Mouse (Mus musculus): ENCODE results near the gene Gm19345. TPM values are rescaled to one million over a fixed set of nuclear protein-coding genes. Genes with fewer than 3 reads are reported as not detected.

Gm19345 gene
- polyA plus RNA-seq (2015; fragmentation: Nextera tagmentation; extraction: Ambion mirVana): not detected in 2 replicates

DNA sequence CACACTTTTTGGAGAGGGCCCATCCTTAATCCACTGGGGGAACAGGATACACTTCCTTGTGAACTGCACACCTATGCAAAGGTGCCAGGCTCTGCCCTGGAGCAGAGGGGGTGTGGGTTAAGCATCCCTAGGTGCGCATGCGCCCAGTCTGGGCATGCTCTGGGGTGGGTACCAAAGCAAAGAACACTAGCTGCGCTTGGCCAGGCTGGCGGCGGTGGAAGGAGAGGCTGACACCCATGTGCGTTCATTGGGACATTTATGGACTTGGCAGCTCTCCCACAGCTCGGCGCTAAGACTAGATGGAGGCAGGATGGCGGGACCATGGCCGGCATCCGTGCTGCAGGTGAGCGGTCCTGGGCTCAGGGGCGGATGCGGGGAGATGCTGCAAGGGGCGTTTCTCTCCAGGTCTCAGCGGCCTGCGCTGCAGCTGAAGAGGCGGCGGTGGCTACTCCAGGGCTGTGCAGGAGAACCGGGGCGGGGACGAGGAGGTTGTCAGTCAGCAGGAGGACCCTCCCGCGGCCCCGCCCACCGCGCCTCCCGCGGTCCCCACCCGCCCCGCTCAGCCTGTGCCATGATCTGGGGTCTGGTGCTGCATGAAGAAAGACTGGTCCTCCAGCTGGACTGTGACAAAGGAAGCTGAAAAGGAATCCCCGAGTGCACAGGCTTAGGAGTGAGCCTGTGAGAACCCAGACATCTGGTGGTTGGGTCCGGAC is at the start of gene Gm19345:
Gene Gm19345 (plus strand): TSS at position 146 of the 713 bp plus-strand sequence.
- Histone ChIP-seq H3K4me2 (peak within 1 kb of the TSS; percentile 48), H3K27me3 (peaks cover 29% of the 10 kb centered on the region), H3K9me3 (replicated peaks) (no peaks in the 10 kb centered on the region), H3K36me3 (no peaks in the 10 kb centered on the region), H3K4me1 (replicated peaks) (peaks cover 13% of the 10 kb centered on the region), H3K27ac (no peak within 1 kb of the TSS), H3K4me3 (peak within 1 kb of the TSS; percentile 19; the same call in 1 of the 2 replicates), H3K9ac (no peak within 1 kb of the TSS)
- 3% methylated on average over 33 of the region's 33 CpGs for WGBS
- ATAC-seq (replicated peaks; ENCODE audit: insufficient number of reproducible peaks, insufficient read depth, low FRiP score, low read depth): no peak; the same call in 1 of the 2 replicates

DNA sequence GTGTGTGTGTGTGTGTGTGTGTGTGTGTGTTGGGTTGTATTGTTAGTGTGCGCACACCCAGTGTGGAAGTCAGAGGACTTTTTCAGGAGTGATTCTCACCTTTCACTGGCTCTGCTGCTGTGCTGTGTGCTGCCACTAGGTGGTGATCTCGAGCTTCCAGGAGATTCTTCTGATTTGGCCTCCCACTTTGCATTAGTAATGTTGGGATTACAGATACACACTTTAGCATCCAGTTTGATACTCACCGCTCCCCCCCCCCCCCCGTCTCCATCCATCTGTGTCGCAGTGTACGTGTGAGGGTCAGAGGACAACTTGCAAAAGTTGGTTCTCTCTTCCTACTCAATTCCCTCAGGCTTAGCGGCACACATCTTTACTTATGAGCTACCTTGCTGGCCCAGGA is 48.8 kb upstream of the Gm19345 start:
- no peak for ATAC-seq (replicated peaks; ENCODE audit: insufficient number of reproducible peaks, insufficient read depth, low FRiP score, low read depth)
- Histone ChIP-seq H3K4me3 (no peak overlapping the region), H3K4me1 (replicated peaks) (no peaks in the 10 kb centered on the region), H3K9me3 (replicated peaks) (no peaks in the 10 kb centered on the region), H3K27me3 (no peaks in the 10 kb centered on the region), H3K9ac (no peak overlapping the region), H3K27ac (no peak overlapping the region), H3K36me3 (no peaks in the 10 kb centered on the region), H3K4me2 (no peak overlapping the region)
- WGBS: 23% methylated on average over 7 of the region's 7 CpGs

DNA sequence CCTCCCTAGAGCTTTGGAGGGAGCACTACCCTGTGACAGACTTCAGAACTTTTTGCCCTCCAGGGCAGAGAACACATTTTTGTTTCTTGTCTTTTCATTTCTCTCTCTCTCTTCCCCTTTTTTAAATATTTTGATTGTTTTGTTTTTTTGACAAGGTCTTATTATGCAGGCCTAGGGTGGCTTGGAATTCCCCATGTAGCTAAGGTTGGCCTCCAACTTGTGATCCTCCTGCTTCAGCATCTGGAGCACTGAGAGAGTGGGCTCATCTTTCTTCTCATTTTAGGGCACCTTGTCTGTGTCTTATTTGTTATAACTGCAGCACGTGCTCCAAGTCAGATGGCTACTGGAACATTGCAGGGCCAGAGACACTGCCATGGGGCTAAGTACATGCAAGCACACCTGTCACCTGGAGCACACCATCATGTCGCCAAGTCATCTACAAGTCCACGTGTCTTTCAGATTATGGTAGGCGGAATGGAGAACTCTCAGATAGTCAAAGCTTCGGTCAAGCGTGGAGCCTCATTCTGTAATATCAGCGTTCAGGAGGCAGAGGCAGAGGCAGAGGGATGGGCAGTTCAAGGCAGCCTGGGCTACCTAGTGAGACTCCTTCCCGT is 45.3 kb upstream of the Gm19345 start:
- H3K9ac ChIP-seq: no peak overlapping the region
- H3K36me3 ChIP-seq: no peaks in the 10 kb centered on the region
- peaks cover 13% of the 10 kb centered on the region for H3K4me1 ChIP-seq (replicated peaks)
- no peak for ATAC-seq (replicated peaks; ENCODE audit: insufficient number of reproducible peaks, insufficient read depth, low FRiP score, low read depth)
- 77% methylated on average over 8 of the region's 8 CpGs for whole genome bisulfite sequencing
- no peak overlapping the region for H3K4me3 ChIP-seq
- no peaks in the 10 kb centered on the region for H3K9me3 ChIP-seq (replicated peaks)
- no peak overlapping the region for H3K27ac ChIP-seq
- H3K27me3 ChIP-seq: peaks cover 18% of the 10 kb centered on the region
- no peak overlapping the region for H3K4me2 ChIP-seq

DNA sequence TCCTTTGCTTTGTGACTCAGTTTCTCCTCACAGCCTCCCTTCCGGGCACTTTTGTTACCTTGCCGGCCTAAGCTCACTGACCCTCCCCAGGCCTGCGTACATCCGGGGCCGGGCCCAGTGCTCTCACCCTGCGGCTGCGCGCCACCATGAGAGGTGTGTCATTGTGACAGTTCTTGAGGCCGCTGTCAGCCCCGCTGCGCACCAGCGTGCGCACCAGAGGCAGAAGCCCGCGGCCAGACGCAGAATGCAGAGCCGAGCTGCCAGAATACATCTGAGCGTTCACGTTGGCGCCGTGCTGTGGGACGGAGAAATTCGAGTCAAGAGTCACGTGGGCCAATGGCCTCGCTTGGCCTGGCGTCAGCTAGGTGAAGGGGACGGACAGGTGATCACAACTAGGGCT is 42.4 kb upstream of the Gm19345 start:
- H3K4me2 ChIP-seq: peak overlapping the region; percentile 50
- no peaks in the 10 kb centered on the region for H3K9me3 ChIP-seq (replicated peaks)
- no peak overlapping the region for H3K27ac ChIP-seq
- peak; percentile 67; the same call in 1 of the 2 replicates for ATAC-seq (replicated peaks; ENCODE audit: insufficient number of reproducible peaks, insufficient read depth, low FRiP score, low read depth)
- peaks cover 13% of the 10 kb centered on the region for H3K4me1 ChIP-seq (replicated peaks)
- 0 out of 2 replicates have a peak overlapping the region, but pooled peaks have one; percentile 3 for H3K9ac ChIP-seq
- peak overlapping the region; percentile 24 for H3K4me3 ChIP-seq
- peaks cover 28% of the 10 kb centered on the region for H3K27me3 ChIP-seq
- no peaks in the 10 kb centered on the region for H3K36me3 ChIP-seq
- WGBS: 10% methylated on average over 27 of the region's 27 CpGs

DNA sequence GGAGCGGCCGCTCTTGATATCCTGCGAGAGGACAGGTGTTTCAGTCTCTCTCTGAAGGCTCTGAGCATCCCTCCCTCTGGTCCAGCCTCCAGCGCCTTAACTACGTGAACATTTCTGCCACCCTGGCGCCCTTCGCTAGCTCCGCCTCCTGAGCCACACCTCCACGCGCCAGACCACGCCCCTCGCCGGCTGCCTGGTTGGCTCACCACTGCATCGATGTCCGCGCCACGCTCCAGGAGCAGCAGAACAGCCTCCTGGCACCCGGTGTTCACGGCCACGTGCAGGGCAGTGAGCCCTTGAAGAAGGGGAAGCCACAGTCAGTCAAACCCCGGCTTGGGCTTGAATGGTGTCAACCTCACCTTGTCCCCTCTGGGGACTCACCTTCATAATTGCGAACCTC is 40.7 kb upstream of the Gm19345 start:
- 0 out of 2 replicates have a peak overlapping the region, but pooled peaks have one; percentile 4 for H3K4me3 ChIP-seq
- no peaks in the 10 kb centered on the region for H3K9me3 ChIP-seq (replicated peaks)
- peaks cover 20% of the 10 kb centered on the region for H3K4me1 ChIP-seq (replicated peaks)
- peak overlapping the region; percentile 36 for H3K4me2 ChIP-seq
- H3K9ac ChIP-seq: no peak overlapping the region
- no peak overlapping the region for H3K27ac ChIP-seq
- 12% methylated on average over 22 of the region's 22 CpGs for WGBS
- peaks cover 31% of the 10 kb centered on the region for H3K27me3 ChIP-seq
- ATAC-seq (replicated peaks; ENCODE audit: insufficient number of reproducible peaks, insufficient read depth, low FRiP score, low read depth): no peak
- H3K36me3 ChIP-seq: no peaks in the 10 kb centered on the region

DNA sequence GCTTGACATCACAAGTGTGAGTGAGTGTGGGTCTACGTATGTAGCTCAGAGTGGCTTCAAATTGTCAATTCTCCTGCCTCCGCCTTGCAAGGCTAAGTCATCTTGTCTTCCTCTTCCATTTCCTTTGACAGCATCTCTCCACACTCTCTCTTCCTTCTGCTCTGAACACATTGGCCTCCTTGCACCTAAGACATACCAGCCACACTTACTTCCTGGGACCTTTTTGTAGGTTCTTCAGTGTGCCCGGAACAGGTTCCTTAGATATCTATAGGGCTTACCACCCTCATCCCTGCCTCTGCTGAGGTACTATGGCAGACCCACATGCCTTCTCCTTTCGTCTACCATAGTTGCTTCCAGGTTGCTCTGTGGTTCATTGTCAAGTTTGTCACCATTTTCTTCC is 38.6 kb upstream of the Gm19345 start:
- Histone ChIP-seq H3K4me2 (no peak overlapping the region), H3K9me3 (replicated peaks) (no peaks in the 10 kb centered on the region), H3K4me1 (replicated peaks) (peaks cover 33% of the 10 kb centered on the region), H3K27me3 (peaks cover 31% of the 10 kb centered on the region), H3K36me3 (no peaks in the 10 kb centered on the region), H3K27ac (no peak overlapping the region), H3K4me3 (no peak overlapping the region), H3K9ac (no peak overlapping the region)
- WGBS: 74% methylated on average over 4 of the region's 4 CpGs
- ATAC-seq (replicated peaks; ENCODE audit: insufficient number of reproducible peaks, insufficient read depth, low FRiP score, low read depth): no peak

DNA sequence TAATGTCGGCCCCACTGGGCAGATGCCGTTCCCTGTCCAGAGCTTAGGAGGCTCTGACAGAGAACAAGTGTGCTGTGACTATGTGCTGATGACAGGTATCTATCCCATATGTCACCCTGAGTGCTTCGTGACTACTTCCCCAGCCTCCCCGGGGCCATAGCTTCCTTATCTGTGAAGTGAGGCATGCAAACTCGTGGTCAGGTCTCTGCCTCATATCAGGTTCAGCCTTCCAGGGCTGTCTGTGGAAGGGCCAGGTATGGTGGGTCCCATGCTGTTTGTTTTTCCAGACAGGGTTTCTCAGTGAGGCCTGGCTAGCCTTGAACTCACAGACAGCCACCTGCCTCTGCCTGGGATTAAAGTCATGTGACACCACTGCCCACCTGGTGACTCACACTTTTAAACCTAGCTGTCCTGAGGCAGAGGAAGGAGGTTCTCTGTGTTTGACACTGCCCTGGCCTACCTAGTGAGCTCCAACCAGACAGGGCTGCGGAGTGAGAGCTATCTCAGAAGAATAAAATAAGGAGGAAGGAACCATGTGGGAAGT is 38.2 kb upstream of the Gm19345 start:
- no peaks in the 10 kb centered on the region for H3K9me3 ChIP-seq (replicated peaks)
- no peak overlapping the region for H3K4me3 ChIP-seq
- no peak overlapping the region for H3K9ac ChIP-seq
- H3K36me3 ChIP-seq: no peaks in the 10 kb centered on the region
- no peak overlapping the region for H3K27ac ChIP-seq
- peaks cover 31% of the 10 kb centered on the region for H3K27me3 ChIP-seq
- no peak overlapping the region for H3K4me2 ChIP-seq
- WGBS: 46% methylated on average over 6 of the region's 6 CpGs
- H3K4me1 ChIP-seq (replicated peaks): peaks cover 33% of the 10 kb centered on the region
- ATAC-seq (replicated peaks; ENCODE audit: insufficient number of reproducible peaks, insufficient read depth, low FRiP score, low read depth): no peak

DNA sequence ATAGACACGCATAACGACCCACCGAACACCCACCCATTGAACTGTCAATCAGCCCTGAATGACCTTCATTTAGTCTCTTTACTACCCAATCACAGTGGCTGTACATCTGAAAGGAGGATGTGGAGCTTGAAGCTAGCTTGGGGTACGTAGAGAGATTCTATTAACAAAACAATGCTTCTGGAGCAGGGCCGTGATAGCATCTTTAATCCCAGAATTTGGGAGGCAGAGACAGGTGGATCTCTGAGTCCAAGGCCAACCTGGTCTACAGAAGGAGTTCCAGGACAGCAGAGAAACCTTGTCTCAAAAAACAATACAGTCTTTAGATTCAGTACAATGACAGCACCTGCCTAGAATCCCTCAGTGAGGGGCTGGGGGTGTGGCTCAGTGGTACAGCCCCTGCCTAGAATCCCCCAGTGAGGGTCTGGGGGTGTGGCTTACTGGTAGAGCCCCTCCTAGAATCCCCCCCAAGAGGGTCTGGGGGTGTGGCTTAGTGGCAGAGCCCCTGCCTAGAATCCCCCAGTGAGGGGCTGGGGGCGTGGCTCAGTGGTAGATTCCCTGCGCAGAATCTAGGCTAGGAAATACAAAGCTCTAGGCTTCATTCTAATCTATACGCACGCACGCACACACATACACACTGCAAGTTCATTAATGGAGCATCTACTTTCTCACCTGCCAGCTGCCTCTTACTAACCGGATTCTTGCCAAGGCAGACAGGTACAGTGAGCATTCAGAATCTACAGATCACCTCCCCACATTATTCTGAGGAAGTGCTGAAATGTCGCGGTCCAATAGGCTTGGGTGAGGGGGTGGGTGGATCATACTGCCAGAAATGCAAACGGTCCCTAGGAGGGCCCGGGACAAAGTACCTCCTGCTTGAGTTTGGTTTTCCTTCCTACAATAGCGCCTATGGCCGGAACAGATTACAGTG is 36.2 kb upstream of the Gm19345 start:
- Histone ChIP-seq H3K9me3 (replicated peaks) (no peaks in the 10 kb centered on the region), H3K4me2 (peak overlapping the region; percentile 82), H3K4me3 (peak overlapping the region; percentile 53), H3K36me3 (no peaks in the 10 kb centered on the region), H3K27ac (peak overlapping the region; percentile 13; the same call in 1 of the 2 replicates), H3K4me1 (replicated peaks) (peaks cover 24% of the 10 kb centered on the region), H3K9ac (peak overlapping the region; percentile 57), H3K27me3 (peaks cover 27% of the 10 kb centered on the region)
- ATAC-seq (replicated peaks; ENCODE audit: insufficient number of reproducible peaks, insufficient read depth, low FRiP score, low read depth): peak; percentile 23; the same call in 1 of the 2 replicates
- 30% methylated on average over 17 of the region's 17 CpGs for WGBS

DNA sequence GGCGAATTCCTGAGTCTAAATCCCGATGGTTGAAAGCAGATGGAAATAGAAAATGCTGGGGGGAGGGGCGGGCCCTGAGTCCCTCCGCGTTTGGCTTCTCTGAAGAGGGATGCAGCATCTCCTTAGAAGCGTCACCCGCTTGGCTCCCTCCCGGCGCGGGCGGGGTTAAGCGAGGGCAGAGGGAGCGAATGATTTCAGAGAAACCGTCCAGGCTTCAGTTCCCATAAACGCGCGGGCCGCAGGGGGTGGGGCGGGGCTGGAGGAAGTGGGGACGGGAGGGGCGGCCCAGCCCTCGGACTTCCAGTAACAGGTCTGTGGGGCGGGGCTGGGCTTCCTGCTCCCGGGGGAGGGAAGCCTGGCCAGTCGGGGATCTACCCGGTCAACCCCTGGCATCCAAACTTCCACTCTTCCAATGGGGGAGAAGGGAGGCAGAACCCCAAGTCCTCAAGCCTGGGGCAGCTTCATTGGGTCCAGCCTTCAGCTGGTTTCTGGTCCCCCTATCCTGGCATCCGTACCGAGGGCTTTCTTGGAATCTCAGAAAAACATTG is 35.5 kb upstream of the Gm19345 start:
- Histone ChIP-seq H3K4me1 (replicated peaks) (peaks cover 20% of the 10 kb centered on the region), H3K27ac (peak overlapping the region; percentile 61; the same call in 1 of the 2 replicates), H3K9me3 (replicated peaks) (no peaks in the 10 kb centered on the region), H3K36me3 (no peaks in the 10 kb centered on the region), H3K4me3 (peak overlapping the region; percentile 53), H3K9ac (peak overlapping the region; percentile 57), H3K27me3 (peaks cover 24% of the 10 kb centered on the region), H3K4me2 (peak overlapping the region; percentile 82)
- peak; percentile 77 for ATAC-seq (replicated peaks; ENCODE audit: insufficient number of reproducible peaks, insufficient read depth, low FRiP score, low read depth)
- 0% methylated on average over 27 of the region's 28 CpGs for WGBS

DNA sequence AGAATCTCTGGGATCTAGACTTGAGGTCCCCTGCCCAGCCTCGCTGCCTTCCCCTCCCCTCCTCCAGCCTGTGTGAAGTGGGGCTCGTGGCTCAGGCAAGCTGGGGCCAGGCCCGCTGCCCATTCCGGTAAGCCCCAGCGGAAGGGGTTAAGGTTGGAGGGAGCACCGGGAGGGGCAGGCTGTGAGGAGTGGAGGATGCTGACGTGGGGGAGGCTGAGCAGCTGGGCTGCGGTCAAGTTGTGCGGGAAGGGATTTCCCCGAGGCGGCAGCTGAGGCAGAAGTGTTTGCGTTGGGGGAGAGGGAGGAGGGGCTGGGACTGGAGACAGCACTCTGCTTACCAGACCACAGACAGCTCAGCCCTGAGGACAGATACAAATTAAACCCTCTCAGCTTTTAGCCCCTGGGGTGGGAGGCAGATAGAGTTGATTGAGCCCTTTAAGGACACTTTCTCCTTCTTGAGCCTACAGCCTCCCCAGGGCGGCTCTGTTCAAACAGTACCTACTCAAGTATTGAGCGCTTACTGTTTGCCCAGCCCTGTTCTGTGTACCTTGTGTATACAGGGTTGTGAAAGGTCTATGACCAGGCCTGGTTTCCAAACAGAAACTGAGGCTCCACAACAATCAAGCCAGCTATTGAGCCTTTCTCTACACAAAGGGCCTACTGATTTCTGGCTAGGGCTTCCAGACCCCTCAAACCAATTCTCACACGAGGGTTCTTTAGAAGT is 34.3 kb upstream of the Gm19345 start:
- peak; percentile 17; the same call in 1 of the 2 replicates for ATAC-seq (replicated peaks; ENCODE audit: insufficient number of reproducible peaks, insufficient read depth, low FRiP score, low read depth)
- peak overlapping the region; percentile 61 for H3K27ac ChIP-seq
- peak overlapping the region; percentile 53 for H3K4me3 ChIP-seq
- no peaks in the 10 kb centered on the region for H3K36me3 ChIP-seq
- 0 out of 2 replicates have a peak overlapping the region, but pooled peaks have one; percentile 12 for H3K9ac ChIP-seq
- peaks cover 27% of the 10 kb centered on the region for H3K27me3 ChIP-seq
- H3K4me2 ChIP-seq: peak overlapping the region; percentile 82
- H3K4me1 ChIP-seq (replicated peaks): peaks cover 26% of the 10 kb centered on the region
- no peaks in the 10 kb centered on the region for H3K9me3 ChIP-seq (replicated peaks)
- 13% methylated on average over 15 of the region's 15 CpGs for WGBS

Measured in heart, embryonic 15.5 days (tissue).